Mouse (Mus musculus) stomach, postnatal 0 days (tissue): ENCODE measurements around the gene Ntn1. TPM values are rescaled to one million over a fixed set of nuclear protein-coding genes. Genes with fewer than 3 reads are reported as not detected.
A peak's percentile ranks its signal among the peaks of the same experiment; 100 is the strongest.

Source experiments
- ATAC-seq: fragments of 200-750 bp; cut with Nextera tagmentation; 2 replicates; pipeline ENCODE4 v1.8.0; 2017; ENCODE audit not compliant: low FRiP score, low TSS enrichment
- DNase-seq: peaks from one replicate; pipeline ENCODE4 v3.0.0-alpha.2; 2016; ENCODE audit warnings: low spot score
- H3K27ac ChIP-seq: fragments of 300-500 bp; sonication (generic); replicated peaks from 2 replicates; pipeline ENCODE4 v1.5.1; 2014; ENCODE audit warnings: mild to moderate bottlenecking, control low read depth
- H3K27me3 ChIP-seq: fragments of 300-500 bp; sonication (generic); 2 replicates; pipeline ENCODE4 v1.6.1; 2014; ENCODE audit warnings: low read length; ENCODE audit not compliant: control insufficient read depth, insufficient read depth
- H3K36me3 ChIP-seq: fragments of 300-500 bp; sonication (generic); 2 replicates; pipeline ENCODE4 v1.6.1; 2014; ENCODE audit warnings: low read length, mixed read lengths; ENCODE audit not compliant: control insufficient read depth, insufficient read depth
- H3K4me1 ChIP-seq: fragments of 300-500 bp; sonication (generic); replicated peaks from 2 replicates; pipeline ENCODE4 v1.6.1; 2014; ENCODE audit warnings: antibody characterized with exemption; ENCODE audit not compliant: control insufficient read depth, insufficient read depth
- H3K4me2 ChIP-seq: fragments of 300-500 bp; sonication (generic); replicated peaks from 2 replicates; pipeline ENCODE4 v1.6.1; 2014; ENCODE audit warnings: low read depth, mild to moderate bottlenecking, control low read depth, moderate library complexity
- H3K4me3 ChIP-seq: fragments of 300-500 bp; sonication (generic); 2 replicates; pipeline ENCODE4 v1.5.1; 2014; ENCODE audit warnings: low read depth, low read length, control low read depth
- H3K9ac ChIP-seq: fragments of 300-500 bp; sonication (generic); 2 replicates; pipeline ENCODE4 v1.6.1; 2014; ENCODE audit warnings: mild to moderate bottlenecking, low read length, control low read depth, mixed read lengths
- H3K9me3 ChIP-seq: fragments of 300-500 bp; sonication (generic); 2 replicates; pipeline ENCODE4 v1.6.1; 2016; ENCODE audit warnings: low read length; ENCODE audit not compliant: control insufficient read depth
- CTCF ChIP-seq: IDR thresholded peaks from 2 replicates; pipeline ENCODE4 v1.5.1; 2016; ENCODE audit warnings: antibody characterized with exemption, low read depth, mild to moderate bottlenecking, moderate library complexity
- EP300 ChIP-seq: optimal IDR thresholded peaks from 2 replicates; pipeline ENCODE3; 2016; ENCODE audit warnings: antibody characterized with exemption
- WGBS: fragments of 180-500 bp; shearing (Covaris S2); extraction: QIAGEN DNeasy Blood & Tissue Kit; methylation state at CpG from one replicate; pipeline ENCODE4 v1.1.7; 2014; 5-methylcytosine and 5-hydroxymethylcytosine counted together
- polyA plus RNA-seq: library from polyadenylated mRNA; unstranded; fragments of >200 nt; fragmentation: Nextera tagmentation; extraction: Ambion mirVana; gene quantifications from 2 replicates; pipeline ENCODE4 v1.2.1, GENCODE M21; 2015

Ntn1 gene
- polyA plus RNA-seq, 1 experiment from 2014 or later = 7.4 TPM

DNA sequence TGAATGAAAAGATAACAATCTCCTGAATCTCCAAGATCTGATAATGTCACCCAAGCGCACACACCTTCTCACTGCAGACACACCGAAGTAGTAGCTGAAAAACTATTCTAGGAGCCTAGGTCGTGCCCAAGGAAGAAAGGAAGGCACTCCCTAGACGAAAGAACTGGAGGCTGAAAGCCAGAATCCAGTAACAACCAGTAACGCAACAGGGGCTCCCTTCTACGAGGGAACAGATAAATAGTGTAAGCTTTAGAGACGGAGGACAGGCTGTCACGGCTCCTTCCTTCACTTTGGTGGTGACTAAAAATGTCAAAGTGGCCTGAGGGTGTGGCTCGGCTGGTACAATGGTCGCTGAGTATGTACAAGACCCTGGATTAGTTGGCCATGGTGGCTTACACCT is 198.1 kb downstream of the Ntn1 start:
- Histone ChIP-seq H3K27me3 (no peaks in the 10 kb centered on the region), H3K4me1 (peaks cover 4% of the 10 kb centered on the region), H3K36me3 (no peaks in the 10 kb centered on the region), H3K4me3 (no peak overlapping the region), H3K27ac (no peak overlapping the region), H3K9ac (no peak overlapping the region), H3K9me3 (no peaks in the 10 kb centered on the region), H3K4me2 (no peak overlapping the region)
- ATAC-seq (no peak), DNase-seq (no peak)
- 56% methylated on average over 10 of the region's 10 CpGs for WGBS
- TF ChIP-seq CTCF (no peak), EP300 (no peak)

DNA sequence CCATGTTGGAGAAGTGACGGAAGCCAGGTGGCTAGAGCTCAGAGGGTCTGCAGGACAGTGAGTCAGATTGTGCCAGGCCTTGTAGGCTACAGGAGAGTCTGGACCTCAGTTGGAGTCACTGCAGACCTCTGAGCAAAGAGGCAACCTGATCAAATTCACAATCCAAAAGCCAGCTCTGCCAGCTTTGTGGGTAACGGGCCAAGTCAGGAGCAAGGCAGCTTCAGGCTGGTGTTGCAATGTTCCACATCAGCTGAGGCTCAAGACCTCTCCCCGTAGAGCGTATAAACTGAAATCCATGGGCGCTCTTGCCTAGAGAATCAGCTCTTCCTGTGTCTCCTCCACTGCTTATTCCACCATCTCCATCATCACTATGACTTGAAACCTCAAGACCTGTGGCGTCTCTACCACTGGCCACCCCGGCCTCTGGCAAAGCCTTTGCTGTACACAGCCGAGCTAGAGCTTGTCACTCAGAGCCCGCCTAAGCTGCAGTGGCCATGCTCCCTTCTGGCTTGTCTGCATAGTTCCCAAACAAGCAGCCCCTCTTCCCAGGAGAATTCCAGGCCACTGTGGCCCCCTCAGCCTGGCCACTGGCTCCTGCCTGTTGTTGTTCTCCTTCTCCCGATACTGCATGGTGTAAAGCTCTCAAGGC is 198.7 kb downstream of the Ntn1 start:
- Histone ChIP-seq H3K4me2 (no peak overlapping the region), H3K9ac (no peak overlapping the region), H3K9me3 (no peaks in the 10 kb centered on the region), H3K4me1 (peaks cover 4% of the 10 kb centered on the region), H3K36me3 (no peaks in the 10 kb centered on the region), H3K27me3 (no peaks in the 10 kb centered on the region), H3K27ac (no peak overlapping the region), H3K4me3 (no peak overlapping the region)
- 81% methylated on average over 10 of the region's 10 CpGs for WGBS
- DNase-seq (no peak), ATAC-seq (no peak)
- no peak for TF ChIP-seq EP300
- no peak for TF ChIP-seq CTCF

DNA sequence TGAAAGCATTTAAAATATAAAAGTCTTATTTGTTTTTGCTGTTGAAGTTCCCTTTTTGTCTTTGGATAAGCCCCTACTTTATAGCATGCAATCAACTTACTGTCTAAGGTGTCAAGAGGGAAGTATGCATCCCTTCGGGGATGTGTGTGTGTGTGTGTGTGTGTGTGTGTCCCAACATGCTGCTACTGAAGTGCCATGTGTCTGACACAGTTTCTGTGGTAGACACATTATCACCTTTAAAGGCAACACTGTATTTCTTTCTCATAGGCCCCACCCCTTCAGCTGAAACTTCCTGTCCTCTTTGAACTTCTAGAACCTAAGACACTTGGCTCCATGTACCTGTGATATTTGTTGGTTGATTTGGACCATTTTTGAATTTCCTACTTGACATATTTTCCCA is 199.6 kb downstream of the Ntn1 start:
- Histone ChIP-seq H3K27me3 (no peaks in the 10 kb centered on the region), H3K4me3 (no peak overlapping the region), H3K4me1 (peaks cover 4% of the 10 kb centered on the region), H3K36me3 (no peaks in the 10 kb centered on the region), H3K27ac (no peak overlapping the region), H3K9ac (no peak overlapping the region), H3K4me2 (no peak overlapping the region), H3K9me3 (no peaks in the 10 kb centered on the region)
- 43% methylated on average over 1 of the region's 1 CpGs for WGBS
- ATAC-seq (no peak), DNase-seq (no peak)
- TF ChIP-seq EP300 = no peak
- TF ChIP-seq CTCF = no peak

DNA sequence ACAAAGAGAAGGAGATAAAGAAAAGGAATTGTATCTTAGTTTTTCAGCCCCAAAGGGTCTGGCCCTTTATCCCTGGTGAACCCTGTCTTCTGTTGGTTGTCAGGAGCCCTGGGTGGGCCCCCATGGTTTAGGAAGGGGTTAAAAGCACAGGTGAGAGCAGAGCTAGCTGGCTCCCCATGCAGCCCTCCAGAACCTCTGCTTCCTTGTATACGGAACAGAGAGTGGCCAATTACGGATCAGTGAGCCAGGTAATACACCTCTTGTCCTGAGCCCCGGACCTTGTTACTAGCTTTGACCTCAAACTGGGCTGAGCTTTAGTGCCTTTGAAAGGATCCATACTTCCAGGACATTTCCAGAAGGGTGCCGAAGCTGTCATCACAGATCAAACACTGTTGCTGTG is 200.1 kb downstream of the Ntn1 start:
- Histone ChIP-seq H3K4me1 (peaks cover 8% of the 10 kb centered on the region), H3K4me2 (no peak overlapping the region), H3K36me3 (no peaks in the 10 kb centered on the region), H3K27ac (no peak overlapping the region), H3K9me3 (no peaks in the 10 kb centered on the region), H3K4me3 (no peak overlapping the region), H3K27me3 (no peaks in the 10 kb centered on the region), H3K9ac (no peak overlapping the region)
- DNase-seq (no peak), ATAC-seq (no peak)
- WGBS = 68% methylated on average over 4 of the region's 4 CpGs
- TF ChIP-seq EP300 = no peak
- no peak for TF ChIP-seq CTCF

DNA sequence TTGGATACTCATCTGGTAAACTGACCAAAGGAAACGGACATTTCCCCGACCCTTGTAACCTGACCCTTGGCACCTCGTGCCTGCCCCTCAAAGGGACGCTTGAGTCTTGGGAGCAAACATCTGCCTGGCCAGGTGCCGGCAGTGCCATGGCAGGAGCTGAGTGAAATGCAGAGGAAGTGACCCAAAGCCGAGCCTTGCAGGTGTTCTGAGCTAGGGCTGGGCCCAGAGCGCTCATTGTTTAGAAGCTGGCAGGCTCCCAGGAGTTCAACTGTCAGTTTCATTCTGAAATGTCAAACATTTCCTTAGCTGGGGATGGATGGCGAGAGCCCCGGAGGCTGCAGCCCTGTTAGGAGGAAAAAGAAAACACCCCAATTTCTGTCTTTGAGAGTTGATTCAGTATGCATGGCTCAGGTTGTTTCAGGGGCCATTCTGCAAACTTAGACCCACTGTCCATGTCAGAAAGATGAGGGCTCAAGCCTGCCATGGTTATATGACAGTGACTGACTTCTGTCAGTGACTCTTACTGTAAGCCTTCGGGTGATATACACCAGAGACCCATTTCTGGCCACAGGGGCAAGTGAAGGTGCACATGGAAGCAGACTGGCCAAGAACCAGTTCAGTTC is 200.7 kb downstream of the Ntn1 start:
- no peak overlapping the region for H3K4me3 ChIP-seq
- DNase-seq (peak; percentile 52), ATAC-seq (peak; percentile 51; the same call in 1 of the 2 replicates)

DNA sequence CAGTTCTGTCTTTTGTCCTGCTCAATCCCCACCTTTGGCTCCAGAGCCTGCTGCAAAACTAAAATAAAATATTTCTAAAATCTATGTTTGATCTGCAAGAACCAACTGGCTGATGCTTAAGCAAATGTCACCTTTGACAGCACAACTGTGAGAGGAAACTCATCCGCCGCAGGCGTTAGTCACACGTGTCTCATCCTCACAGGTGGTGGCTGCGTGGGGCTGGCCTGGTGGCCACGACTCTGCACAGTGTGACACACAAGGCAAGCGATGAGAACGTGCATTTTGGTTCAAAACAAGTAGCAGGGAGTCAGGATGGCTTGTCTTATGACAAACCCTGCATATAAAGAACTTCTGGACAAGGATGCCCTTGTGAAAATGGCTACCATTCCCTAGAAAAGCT is 201.5 kb downstream of the Ntn1 start:
- no peak for DNase-seq
- no peaks in the 10 kb centered on the region for H3K36me3 ChIP-seq
- WGBS = 54% methylated on average over 8 of the region's 8 CpGs
- no peaks in the 10 kb centered on the region for H3K9me3 ChIP-seq
- H3K27ac ChIP-seq = 0 out of 2 replicates have a peak overlapping the region, but pooled peaks have one; percentile 2
- peaks cover 8% of the 10 kb centered on the region for H3K4me1 ChIP-seq
- H3K9ac ChIP-seq = no peak overlapping the region
- no peaks in the 10 kb centered on the region for H3K27me3 ChIP-seq
- no peak for ATAC-seq
- no peak overlapping the region for H3K4me3 ChIP-seq
- TF ChIP-seq EP300 (no peak), CTCF (no peak)
- no peak overlapping the region for H3K4me2 ChIP-seq

More for the DNA sequence above, 200.7 kb downstream of the Ntn1 start:
- 0 out of 2 replicates have a peak overlapping the region, but pooled peaks have one; percentile 1 for H3K27ac ChIP-seq
- no peaks in the 10 kb centered on the region for H3K27me3 ChIP-seq
- no peaks in the 10 kb centered on the region for H3K36me3 ChIP-seq
- WGBS = 14% methylated on average over 10 of the region's 10 CpGs
- H3K4me1 ChIP-seq = peaks cover 8% of the 10 kb centered on the region
- H3K9ac ChIP-seq = no peak overlapping the region; the same call in 1 of the 2 replicates
- TF ChIP-seq CTCF (no peak), EP300 (no peak)
- no peaks in the 10 kb centered on the region for H3K9me3 ChIP-seq
- H3K4me2 ChIP-seq = no peak overlapping the region
